Mouse (Mus musculus): ENCODE data around the gene Gcsh.

Gcsh gene

DNA sequence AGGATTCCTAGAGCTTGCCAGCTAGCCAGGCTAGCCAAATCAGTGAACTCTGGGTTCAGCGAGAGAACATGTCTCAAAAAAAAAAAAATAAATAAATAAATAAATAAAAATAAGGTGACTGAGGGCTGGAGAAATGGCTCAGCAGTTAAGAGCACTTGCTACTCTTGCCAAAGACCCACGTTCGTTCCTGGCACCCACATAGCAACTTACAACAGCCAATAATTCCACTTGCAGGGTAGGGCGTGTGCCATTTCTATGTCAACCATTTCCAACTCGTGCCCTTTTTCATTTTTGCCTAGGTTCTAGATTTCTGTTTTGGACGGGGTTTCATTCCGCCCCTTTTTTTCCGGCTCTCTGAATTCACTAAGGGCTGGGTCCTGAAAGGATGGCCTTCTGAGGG is 15.3 kb downstream of the Gcsh start:
- DNase-seq (ENCODE audit: low spot score) = no peak

DNA sequence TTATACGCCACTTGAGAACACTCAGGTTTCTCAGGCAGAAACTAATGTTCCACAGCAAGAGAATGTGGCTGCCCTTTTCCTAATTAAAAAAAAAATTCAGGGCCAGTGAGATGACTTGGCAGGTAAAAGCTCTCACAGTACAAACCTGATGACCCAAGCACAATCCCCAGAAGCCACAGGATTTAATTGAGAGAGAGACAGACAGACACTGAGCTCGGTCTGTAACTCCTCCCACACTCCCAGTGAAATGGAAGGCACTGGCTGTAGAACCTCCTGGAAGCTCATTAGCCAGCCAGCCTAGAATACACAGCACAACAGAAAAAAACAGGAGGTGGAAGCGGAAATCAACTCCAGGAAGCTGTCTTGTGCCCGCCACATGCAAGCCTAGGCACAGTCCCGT is 17.7 kb downstream of the Gcsh start:
- DNase-seq (ENCODE audit: low spot score) = peak; percentile 14

DNA sequence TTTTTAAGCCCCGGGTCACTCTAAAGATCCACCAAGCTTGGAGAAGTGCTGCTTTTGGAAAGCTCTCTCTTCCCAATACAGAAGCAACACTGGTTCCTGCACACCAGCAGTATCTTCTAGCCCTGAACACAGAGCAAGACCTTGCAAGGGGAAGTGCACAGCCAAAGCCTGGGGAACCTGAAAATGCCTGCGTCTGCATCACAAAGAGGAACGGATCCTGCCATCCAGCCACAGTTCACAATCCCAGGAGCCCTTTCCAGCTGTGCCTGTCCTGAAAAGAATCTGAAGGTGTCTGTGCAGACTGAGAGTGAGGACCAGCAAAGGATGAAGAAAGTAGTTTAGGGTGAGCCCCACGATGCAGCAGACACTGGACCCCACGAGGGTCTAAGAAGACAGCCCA is 18.3 kb downstream of the Gcsh start:
- no peak for DNase-seq (ENCODE audit: low spot score)

DNA sequence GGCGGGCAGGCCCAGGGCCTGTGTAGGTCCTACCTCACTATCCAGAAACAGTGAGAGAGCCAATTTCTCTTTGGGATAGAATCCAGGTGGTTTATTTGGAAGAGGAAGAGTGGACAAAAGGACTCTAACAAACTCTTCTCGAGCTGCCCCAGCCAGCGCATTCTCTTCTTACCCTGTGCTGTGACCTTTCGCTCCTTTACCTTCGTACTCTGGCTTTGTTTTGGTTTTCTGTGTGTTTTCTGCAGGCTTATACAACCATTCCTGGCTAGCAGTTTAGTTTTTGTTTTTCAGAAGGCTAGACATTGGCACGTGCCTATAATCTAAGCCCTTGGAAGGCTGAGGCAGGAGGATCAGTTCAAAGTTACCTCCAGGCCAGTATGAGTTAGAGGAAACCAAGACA is 23.8 kb downstream of the Gcsh start:
- DNase-seq (ENCODE audit: low spot score) = no peak

DNA sequence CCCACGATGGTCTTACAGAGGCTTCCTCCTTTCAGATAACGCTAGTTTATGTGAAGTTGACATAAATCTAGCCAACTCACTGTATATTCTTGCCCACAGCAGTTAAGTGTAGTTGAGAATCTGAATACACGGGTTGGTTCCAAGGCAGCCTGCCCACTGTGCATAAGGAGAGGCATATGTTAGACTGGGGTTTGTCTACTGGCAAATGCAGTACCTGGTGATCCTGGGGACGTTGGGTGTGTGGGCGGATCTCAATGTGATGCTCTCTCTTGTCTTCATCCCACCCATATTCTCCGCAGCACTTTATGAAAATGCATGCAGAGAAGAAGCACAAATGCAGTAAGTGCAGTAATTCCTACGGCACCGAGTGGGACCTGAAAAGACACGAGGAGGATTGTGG is 38.9 kb downstream of the Gcsh start:
- DNase-seq (ENCODE audit: low spot score) = no peak

DNA sequence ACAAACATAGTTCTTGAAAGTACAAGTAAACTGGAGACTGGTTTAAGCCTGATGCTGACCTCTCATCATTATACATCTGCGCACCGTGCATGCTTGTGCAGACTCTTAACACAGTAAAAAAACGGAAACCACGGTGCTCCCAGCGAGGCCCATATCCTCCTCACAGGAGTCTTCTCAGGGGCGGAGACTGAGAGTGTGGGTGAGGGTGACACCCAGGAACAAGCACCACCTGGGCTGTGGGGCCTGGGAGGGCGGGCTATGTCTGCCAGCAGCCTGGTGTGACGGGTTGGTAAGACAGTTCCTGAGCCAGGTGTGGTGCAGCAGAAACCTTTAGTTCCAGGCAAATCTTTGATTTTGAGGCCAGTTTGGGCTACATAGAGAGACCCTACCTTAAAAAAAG is 40.9 kb downstream of the Gcsh start:
- no peak for DNase-seq (ENCODE audit: low spot score)

DNA sequence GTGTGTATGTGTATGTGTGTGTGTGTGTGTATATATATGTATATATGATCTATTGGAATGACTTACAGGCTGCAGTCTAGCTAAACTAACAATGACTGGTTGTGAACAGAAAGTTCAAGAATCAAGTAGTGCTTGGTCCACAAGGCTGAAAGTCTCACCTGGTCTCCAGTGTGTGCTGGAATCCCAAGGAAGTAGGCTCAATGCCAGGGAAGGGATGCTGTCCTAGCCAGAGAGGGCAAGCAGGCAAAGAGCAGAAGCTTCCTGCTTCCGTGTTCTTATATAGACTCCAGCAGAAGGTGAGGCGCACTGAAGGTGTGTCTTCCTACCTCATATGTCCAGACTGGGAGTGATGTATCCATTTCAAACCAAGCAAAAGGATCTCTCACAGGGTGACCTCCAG is 41.6 kb downstream of the Gcsh start:
- no peak for DNase-seq (ENCODE audit: low spot score)

DNA sequence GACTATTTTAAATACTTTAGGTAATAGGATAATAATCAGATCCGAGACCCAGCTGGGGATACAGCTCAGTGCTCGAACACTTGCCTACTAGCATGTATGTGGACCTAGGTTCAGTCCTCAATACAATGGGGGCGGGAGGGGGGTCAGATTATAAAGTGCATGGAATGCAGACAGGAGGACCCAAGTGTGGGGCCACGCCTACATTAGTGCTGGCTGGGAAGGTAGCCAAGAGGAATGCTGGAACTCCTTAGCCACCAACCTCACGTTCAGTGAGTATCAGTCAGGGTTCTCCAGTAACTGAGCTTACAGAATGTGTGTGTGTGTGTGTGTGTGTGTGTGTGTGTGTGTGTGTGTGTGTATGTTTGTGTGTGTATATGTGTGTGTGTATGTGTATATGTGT is 42.0 kb downstream of the Gcsh start:
- no peak for DNase-seq (ENCODE audit: low spot score)

DNA sequence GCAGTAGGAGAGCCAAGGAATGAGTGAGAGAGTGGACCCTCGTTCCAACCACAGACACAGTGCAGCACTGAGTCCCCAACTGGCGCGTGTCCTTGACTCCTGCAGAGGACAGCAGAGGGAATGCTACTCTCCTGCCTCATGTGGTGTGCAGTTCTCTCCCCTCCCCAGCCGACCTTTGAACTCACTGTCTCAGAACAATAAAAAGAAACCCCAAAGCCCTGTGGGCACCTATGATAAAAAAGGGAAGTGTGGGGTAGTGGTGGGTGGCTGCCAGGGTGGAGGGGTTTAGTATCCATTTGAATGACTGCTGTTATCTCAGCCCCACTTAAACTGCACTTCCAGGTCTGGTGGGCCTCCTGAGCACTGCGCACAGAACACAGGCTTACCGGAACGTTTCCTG is 45.7 kb downstream of the Gcsh start:
- DNase-seq (ENCODE audit: low spot score) = no peak

DNA sequence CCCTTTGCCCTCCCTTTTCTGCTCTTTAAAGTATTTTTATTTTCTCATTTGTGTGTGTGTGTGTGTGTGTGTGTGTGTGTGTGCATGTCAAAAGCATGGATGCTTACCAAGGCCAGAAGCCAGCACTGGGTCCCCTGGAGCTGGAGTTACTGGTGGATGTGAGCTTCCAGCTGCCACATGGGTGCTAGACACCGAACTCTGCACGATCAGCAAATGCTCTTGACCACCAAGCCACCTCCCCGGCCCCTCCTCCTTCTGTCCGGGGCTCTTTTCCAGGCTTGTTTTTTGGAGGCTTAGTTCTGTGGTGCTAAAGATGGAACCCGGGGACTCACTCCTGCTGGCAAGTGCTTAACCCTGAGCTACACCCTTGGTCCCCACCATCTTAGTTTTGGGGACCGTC is 46.5 kb downstream of the Gcsh start:
- no peak for DNase-seq (ENCODE audit: low spot score)

DNA sequence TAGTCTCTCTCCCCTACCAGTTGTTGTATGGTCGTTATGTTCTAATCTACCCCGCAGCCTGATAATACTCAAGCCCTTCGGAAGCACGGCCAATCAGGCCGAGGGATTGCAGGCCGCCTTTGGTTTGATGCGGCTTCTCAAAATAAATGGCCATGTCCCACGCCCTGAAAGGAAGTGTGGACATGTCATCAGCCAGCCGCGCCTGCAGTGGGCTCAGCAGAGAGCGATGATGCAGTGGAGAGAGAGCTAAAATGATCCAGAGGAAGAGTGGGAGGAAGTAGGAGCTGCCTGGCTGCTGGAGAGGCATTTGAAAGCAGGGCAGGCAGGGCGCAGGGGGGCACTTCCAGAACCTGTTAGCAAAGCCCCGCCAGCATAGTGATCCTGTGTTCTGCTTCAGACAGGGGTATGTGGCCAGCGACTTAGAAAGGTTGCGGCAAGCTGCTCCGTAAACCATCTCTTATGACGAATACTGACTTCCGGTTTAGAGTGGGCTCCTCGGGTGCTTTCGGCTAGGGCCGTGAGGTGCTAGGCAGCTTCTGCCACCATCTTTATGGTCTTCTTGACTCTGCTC is 47.0 kb downstream of the Gcsh start:
- DNase-seq (ENCODE audit: low spot score) = no peak

DNA sequence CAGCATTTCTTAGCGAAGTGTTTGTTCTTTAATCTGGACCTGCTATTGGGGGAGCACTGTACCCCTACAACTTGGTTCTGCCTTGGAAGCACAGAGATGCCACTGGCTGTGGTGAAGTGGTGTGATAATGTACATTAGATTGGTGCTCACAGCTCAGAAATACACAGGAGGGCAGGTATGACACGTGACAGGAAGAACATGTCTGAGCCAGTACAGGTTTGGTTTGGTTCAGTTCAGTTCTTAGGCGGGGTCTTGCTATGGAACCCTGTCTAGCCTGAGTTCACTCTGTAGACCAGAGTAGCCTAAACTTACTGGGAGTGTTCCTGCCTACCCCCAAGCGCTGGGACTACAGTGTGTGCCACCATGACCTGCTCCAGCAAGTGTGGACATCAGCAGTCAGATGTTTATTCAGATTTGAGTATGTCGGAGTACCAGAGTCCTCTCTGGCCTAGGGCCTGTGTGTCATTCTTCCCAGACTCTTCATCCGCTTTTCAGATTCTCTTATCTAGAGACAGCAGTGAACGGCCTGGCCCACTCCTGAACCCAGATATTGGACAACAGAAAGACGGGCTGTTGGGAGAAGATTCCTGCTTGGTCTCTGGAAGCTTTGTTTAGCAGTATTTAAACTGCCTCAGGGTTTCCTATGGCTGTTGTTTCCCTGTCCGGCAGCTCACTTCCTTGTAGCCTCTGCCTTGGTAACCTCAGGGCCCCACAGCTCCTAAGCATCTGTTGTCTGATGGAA is 48.0 kb downstream of the Gcsh start:
- DNase-seq (ENCODE audit: low spot score) = no peak

DNA sequence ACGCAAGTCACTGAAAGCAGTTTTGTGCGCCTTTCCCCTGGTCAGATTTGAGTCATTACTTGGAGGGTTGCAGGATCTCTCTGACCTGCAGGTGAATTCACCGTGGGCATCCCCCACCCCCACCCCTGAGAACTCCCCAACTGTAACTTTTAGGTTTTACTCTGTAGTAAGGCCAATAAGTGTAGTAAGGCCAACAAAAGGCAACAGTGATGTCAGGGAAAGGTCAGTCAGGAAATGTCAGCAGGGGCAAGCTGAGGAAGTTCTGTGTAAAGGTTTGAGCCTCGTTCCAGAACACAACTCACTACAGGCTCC is 49.0 kb downstream of the Gcsh start:
- DNase-seq (ENCODE audit: low spot score) = no peak

DNA sequence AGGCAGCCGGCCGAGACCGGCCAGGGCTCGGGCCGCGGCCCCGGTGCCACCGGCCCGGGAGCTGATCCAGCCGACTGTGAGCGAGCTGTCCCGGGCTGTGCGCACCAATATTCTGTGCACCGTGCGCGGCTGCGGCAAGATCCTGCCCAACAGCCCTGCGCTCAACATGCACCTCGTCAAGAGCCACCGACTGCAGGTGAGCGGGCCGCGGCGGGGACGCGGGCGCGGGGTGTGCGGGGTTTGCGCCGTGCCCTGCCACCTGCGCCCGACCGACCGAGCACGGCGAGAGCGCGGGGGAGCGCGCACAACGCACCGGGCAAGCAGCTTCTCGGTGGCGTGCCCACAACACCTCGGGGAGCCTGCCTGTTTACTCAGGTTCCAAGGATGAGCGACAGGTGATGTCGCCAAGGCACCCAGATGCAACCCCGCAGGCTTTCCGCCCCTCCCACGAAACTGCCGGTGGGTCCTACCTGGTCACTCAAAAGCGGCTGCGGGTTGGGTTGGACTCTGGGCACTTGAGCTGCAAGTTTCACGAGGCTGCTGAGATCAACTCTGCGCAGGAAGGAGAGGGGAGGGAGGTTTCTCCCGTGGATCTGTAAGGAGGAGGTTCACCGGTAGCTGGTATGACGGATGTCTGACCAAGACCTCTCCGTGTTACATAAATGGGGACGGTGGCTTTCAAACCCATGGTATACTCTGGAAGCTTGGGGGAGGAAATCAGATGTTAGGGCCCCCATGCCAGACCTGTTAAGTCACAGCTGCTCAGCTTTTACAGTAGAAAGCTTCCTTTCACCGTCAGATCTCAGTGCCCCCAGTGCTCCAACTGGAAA is 49.6 kb downstream of the Gcsh start:
- peak; percentile 32 for DNase-seq (ENCODE audit: low spot score)

DNA sequence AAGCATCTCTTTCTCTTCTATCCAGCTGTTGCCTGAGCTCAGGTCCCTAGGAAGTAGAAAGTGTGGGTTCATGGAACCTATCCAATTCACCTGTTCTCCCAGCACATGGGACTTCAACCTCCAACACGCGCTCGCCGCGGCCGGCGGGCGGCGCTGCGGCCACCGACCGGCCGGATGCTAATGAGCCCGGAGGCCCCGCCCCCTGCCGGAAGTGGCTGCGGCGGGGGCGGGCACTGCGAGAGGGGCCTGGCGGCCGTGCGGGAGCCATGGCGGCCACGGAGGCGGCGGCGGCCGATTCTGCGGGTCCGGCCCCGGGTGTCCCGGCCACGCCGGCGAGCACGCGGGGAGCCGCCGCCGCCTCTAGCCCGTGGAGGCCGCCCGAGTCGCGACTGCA is 50.2 kb downstream of the Gcsh start, which contains the start of gene Atmin:
TSS of gene Atmin (plus strand) at position 233 of the 394 bp plus-strand sequence.
- peak; percentile 87 for DNase-seq (ENCODE audit: low spot score)

DNA sequence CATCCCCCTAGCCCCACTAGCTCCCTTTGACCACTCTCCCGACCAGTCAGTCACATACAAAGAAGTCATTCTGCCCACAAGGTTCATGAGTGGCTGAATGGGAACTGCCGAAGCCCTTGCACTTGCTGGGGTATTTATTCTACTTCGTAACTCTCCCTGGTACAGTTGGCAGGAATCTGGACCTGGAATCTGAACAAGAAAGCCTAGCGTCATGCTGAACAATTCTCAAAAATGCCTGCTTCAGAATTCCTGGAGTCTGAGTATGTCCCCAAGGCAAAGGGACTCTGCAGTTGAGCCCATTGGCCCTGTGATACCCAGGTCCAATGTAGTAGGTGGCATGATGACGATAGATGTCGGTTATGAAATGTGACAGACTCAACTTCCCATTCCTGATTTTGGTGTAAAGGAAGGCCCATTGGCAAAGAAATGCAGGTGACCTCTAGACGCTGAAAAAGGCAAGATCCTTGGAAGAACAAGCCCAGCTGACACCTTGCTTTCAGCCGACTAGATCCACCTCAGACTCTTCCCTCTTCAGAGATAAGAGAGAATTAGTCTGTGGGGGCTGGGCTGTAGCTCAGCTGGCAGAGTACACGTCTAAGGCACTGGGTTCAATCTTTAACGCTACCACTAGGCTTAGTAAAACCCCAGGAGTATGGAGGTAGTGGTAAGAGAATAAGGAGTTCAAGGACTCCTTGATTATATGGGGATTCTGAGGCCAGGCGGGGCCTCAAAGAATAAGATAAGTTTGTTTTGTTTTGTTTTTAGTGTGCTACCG is 50.9 kb downstream of the Gcsh start:
- DNase-seq (ENCODE audit: low spot score) = peak; percentile 24

DNA sequence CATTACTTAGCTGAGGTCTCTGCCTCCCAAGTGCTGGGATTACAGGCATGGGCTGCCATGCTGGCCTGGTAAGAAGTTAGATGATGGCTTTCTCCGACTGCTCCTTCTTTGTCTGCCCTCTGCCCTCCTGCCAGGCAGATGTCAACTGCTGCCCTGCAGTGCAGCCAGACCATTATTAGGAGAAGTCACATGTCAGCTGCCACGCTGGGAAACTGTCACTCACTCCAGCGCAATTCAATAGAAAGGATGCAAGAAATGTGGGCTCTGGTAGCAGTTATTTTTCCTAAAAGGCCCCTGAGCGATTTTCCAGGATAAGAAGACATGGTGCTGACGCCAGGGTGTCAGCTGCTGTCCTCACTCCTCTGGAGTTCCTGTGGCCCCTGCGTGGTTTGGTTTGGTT is 57.8 kb downstream of the Gcsh start:
- no peak for DNase-seq (ENCODE audit: low spot score)

DNA sequence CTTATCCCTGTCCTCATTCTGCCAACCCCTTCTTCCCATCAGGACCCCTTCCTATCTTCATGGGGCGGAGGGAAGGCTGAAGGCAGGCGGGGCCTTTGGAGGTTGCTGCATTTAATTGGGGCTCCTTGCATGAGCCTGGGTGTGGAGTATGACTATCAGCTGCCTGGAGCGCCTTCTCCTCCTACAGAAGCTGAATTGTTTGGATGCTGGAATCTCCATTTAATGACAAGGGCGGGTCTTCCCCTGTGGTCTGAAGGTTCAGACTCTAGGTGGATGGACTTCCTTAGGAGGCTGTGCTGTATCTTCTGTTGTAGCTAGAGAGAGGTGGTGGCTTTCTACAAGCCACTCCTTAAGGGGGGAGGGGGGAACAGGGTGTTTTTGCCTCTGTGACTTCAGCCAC is 58.4 kb downstream of the Gcsh start:
- no peak for DNase-seq (ENCODE audit: low spot score)
